Mouse (Mus musculus) frontal cortex, postnatal 10 days (tissue): Measurements from ENCODE around the gene Gpr150.

ENCODE experiments used
- DNase-seq, 2 experiments: peaks; one replicate each; pipeline ENCODE4 v3.0.0; 2022; ENCODE audit warnings: low spot score in 2 of 2, mixed read lengths in 1 of 2

The Gpr150 gene

DNA sequence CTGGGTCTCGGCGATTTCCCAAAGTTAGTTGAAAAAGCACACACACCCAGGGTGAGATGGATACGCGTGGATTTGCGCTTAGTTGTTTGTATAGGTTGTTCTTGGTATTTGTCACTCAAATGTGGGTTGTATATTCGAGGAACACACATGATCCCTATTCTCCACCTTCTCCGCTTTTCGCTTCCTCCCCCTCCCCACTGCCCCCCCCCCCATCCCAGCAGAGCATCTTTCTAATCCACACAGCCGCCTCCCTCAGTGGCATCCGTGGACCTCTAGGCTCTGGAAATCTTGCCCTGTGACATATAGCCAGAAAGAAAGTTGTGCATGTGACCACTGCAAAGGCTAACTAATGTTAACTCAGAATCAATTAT, at the start of gene Gpr150:
TSS of gene Gpr150 (minus strand) at position 101 of the 371 bp plus-strand sequence.
- DNase-seq: no peak

GRCm38 (mm10) chr13:76101989-76102388, 45.2 kb upstream of the Gpr150 start:
- no peak for DNase-seq

DNA sequence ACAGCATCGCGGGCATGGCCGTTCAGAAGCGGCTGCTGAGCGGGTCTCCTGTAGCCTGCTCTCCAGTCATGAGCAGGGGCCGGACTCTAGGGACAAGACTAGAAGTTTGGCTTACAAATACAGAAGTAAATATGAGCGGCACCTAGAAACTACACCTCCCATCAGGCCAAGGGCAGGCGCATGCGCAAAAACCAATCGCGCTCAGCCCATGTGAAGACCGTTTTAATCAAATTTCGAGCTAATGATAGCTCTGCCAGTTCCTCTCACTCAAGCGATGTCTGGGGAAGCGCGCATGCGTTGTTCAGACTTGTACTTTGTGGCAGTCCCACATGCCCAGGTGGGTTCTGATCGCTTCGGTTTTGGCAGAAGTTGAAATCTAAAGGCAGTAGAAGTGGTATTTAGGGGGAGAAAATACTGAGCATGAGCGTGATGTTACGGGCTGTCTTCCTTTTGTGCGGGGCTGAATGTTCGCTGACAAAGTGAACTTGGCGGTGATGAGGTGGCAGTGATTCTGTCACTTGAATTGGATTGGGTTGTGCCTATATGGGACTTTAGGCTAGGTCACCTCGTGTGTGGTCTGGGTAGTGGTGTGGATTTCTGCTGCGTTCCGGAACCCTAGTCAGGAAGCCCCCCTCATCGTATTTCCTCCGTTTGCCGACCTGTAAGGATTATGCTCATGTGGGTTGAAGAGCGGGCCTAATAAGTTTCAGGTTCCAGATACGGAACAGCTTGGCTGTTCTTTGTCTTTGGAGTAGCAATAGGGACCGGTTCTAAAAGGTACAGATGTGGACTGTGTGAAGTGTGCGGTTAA, 41.9 kb upstream of the Gpr150 start, which contains the start of the genes Arsk and Ttc37:
TSS of gene Arsk (minus strand) at position 168 of the 811 bp plus-strand sequence.
TSS of gene Ttc37 (plus strand) at position 242 of the 811 bp plus-strand sequence.
- DNase-seq: peak; percentile 91 to 93

DNA sequence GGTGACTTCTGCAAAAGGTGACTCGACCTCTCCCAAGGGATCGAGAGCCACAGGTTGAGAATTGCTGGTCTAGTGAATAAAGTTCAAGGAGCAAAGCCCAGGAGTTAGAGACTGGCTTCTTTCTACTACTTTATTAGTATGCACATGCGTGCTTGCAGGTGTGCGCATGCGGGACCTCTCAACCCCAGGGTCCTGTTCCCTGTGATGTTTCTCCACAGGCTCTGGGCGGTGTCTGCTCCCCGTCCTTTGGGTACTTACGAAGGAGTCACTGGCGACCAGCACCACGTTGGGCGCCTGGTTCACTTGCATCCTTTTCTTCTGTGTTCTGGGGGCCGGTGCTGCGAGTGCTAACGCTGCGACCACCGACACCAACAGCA, 41.3 kb upstream of the Gpr150 start:
- no peak for DNase-seq

DNA sequence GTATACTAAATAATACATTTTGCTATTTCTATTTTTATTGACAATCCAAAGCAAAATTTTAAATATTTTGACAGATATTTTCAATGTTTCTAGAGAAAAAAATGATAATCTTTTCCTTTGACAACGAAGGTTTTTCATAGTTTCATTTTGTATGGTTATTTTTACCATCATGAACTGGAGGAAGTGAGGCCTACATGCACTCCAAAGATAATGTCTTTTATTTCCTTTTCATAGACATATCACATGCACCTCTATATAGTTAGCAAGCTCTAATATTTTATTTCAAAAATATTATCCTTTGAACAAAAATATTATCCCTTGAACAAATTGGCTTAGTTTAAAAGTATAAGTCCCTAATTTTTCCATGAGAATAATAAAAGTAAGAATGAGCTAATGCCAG, 17.5 kb upstream of the Gpr150 start:
- DNase-seq: no peak

GRCm38 (mm10) chr13:76064363-76064945, 7.7 kb upstream of the Gpr150 start:
- DNase-seq: no peak

GRCm38 (mm10) chr13:76063548-76063947, 6.8 kb upstream of the Gpr150 start:
- DNase-seq: no peak

- DNase-seq: no peak
Measured at GRCm38 (mm10) chr13:76062569-76062968, 5.8 kb upstream of the Gpr150 start.

DNA sequence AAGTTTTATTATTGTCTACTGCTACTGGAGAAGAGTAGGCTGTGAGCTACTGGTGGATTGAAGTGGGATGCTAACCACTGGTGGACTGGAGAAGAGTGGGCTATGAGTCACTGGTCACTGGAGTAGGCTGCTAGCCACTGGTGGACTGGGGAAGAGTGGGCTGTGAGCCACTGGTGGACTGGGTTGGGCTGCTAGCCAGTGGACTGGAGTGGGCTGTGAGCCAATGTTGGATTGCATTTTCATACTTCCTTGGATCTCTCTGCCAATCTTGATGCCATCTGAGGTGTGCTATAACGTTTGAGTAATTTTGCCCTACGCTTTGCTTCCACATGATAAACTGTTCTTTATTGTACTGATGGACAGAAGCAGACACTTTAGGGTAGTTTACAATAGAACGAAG, 5.3 kb upstream of the Gpr150 start:
- no peak for DNase-seq

GRCm38 (mm10) chr13:76059591-76059990, 2.8 kb upstream of the Gpr150 start:
- DNase-seq: no peak

GRCm38 (mm10) chr13:76057267-76058069, 672 bp upstream of the Gpr150 start:
- no peak for DNase-seq

DNA sequence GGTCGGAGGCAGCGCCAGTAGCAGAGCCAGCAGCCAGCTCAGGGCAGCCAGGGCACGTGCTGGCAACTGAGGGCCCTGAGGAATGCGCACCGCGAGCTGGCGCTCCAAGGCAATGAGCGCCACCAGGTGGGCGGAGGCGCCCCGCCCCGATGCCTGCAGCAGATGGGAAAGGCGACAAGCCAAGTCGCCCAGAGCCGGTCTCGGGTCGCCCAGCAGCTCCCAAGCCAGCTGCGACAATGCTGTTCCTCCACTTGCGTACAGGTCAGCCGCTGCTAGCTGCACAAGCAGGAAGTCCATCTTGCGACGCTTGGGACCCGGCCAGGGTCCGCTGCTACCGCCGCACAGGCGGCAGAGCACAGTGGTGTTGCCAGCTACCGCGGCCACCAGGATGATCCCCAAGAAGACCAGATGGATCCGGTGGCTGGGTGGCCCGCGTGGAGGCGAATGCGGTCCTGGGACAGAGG, 503 bp downstream of the Gpr150 start:
- DNase-seq: peak; percentile 53 to 70

DNA sequence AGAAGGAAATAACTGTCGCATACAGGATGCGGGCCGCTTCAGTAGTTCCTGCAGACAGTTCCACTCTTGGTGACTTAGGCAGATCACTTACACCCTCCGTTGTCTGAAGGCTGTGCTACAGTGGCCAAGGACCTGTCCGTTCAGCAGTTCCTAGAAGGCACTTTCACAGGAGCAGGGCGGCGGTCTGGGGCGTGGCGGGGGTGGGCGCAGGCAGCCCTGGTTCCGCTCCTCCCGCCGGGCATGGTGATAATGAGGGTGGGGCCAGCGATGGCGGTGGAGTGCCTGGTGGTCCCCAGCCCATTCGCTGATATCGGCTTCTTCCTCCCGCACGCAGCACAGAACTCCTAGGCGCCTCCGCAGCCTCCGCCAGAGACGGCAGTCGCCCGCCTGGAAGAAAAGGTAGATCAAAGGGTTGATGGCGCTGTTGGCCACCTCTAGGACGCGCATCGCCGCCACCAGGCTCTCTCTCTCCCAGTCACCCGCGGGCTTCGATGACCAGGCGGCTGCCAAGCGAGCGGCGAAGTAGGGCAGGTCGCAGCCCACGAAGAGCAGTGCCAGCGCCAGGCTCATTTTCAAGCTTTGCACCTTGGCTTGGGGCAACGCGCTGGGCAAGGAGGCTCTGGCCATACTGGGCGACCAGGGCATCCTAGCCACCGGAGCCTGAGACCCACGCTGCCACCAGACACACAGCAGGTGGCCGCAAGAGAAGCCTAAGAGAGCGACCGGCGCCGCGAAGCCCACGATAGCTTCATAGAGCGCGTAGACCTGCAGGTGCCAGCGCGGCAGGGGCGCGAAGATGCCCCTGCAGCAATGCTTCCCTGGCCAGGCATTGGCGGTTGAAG, 1.2 kb downstream of the Gpr150 start:
- peak in 1 of 2 experiments; percentile 32 for DNase-seq

DNA sequence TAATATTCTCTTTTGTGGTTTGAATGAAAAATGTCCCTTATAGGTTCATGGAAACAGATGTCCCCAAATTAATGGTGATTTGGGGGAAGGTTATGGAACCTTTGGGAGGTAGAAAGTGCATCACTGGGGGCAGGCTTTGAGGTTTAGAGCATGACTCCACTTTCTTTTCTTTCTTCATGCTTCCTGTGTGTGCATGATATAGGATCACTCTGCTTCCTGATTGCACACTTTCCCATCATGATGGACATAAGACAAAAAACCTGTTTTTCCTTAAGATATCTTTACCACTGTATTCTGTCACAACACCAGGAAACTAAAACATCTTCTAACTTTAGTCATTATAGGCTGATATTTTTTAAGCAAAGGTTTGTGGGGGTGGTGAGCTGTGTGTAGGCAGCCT, 11.8 kb downstream of the Gpr150 start:
- no peak for DNase-seq

DNA sequence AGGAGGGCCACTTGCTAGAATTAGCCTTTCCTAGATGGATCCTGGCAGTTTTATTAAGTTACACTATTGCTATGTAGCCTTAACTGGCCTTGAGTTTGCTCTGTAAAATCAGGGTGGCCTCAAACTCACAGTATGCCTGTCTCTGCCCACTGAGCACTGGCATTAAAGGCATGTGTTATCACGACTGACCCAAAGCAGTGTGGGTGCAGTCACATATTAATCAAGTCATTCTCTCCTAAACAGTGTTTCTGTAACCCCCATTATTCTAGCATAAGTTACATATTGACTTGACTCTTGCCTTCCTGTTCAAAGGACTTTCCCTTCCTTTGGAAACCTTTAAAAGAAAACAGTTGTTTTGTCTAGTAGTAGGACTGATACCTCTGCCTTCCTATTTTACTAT, 14.3 kb downstream of the Gpr150 start:
- no peak for DNase-seq

- DNase-seq: no peak
Measured at GRCm38 (mm10) chr13:76024588-76024987, 32.2 kb downstream of the Gpr150 start.

DNA sequence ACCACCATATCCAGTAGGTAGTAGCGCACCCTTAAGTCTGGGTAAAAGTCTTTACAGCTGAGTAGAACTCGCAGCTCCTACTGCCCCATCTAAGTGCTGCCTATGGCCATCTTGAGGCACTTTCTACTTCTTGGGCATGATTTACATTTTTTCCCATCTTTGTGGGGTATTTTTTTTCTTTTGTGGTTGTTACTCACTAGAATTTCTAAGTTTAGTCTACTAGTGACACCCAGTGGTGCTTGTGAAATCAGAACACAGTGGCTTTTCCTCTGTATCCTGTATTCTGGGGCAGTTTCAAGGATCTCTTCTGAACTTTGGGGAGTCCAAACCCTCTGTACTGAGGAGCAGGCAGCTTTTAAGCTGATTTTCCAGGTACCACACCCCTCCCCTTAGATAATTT, 35.0 kb downstream of the Gpr150 start:
- no peak for DNase-seq

- no peak for DNase-seq
Measured at GRCm38 (mm10) chr13:76018844-76019400, 37.9 kb downstream of the Gpr150 start.

- peak; percentile 97 for DNase-seq
Measured at GRCm38 (mm10) chr13:76017974-76018843, 38.6 kb downstream of the Gpr150 start, which contains the start of gene Rfesd. TSS of gene Rfesd (minus strand) at chr13:76018719.

DNA sequence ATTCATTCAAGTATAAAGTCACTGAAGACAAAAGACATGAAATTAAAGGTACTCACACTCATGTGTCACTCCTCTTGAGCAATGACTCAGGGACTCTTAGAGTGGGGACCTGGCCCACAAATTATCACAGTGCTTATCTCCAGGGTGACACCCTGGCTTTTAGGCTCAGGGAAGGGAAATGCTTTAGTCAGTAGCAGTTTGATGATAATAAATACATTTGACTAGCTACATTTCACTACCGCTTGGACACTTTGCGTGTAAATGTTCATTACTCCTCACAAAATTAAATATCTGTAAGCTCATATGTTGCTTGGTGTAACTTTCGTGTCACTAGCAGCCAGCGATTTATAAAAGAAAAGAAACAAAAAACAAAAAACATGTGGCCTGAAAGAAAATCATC, 39.3 kb downstream of the Gpr150 start:
- no peak for DNase-seq
